ENCODE assay signal across 1 mouse cellular context in the genomic region with DNA sequence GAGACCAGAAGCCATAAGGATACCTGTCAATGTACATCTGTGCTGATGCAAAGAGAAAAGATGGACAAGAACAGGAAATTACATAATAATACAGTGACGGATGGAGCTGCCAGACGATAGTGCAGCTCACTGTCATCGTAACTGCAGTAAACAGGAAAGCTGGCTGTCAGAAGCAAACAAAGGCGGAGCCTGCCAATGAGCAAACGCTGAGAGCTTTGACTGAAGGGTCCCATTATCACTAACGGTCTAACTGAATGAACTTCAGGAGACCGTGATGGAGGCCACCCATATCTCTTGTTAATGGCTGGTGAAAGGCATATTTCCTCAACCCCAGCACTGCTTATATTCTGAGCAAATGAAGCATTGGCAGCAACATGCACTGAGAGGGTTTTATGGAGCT.
TF ChIP-seq lines count a peak whose summit lies in the region.

No protein-coding gene starts in this region.

TF ChIP-seq in MEL, 35 proteins besides CTCF, POLR2A, EP300 and RAD21 (continued from another document):
- TF ChIP-seq MYB (IDR thresholded peaks at IDR 0.05; ENCODE audit: low read depth, low read length) (peak; percentile 53; the same call in 1 of the 2 replicates), HCFC1 (IDR thresholded peaks at IDR 0.05; ENCODE audit: low read depth, low read length) (peak; percentile 70), ZC3H11A (IDR thresholded peaks at IDR 0.05; ENCODE audit: low read depth, low read length) (no peak), ZNF384 (IDR thresholded peaks at IDR 0.05; ENCODE audit: low read depth, low read length) (no peak)
TF ChIP-seq in MEL: peak in this region for 4.
